Mouse (Mus musculus): ENCODE results near the gene Tent5c. TPM values are rescaled to one million over a fixed set of nuclear protein-coding genes. Genes with fewer than 3 reads are reported as not detected.

Tent5c gene
- polyA plus RNA-seq, 1 experiment: 6.7 TPM

- peak; percentile 77 for TF ChIP-seq GATA1 (IDR thresholded peaks at IDR 0.05; ENCODE audit: low read length)
Observed at GRCm38 (mm10) chr3:100429667-100430066, 59.5 kb downstream of the Tent5c start.

DNA sequence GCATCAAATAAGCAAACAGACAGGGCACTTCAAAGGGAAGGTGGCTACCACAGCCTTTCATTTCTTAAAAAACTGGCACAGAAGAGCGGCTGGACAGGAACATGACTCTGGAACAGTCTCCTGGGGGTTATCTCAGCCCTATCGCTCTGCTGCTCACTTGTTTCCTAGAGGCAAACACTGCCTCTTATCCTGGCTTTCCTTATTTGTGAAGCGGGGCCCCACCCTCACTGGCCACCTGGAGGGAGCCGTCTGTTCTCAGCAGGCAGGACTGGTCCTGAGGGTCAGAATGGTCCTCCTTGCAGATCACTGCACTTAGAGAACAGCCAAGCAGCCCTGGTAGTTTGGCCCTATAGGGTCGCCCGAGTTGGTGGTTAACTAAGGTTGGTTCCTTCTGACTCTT, 61.6 kb downstream of the Tent5c start:
- TF ChIP-seq GATA1 (IDR thresholded peaks at IDR 0.05; ENCODE audit: low read length): no peak

- no peak for TF ChIP-seq GATA1 (IDR thresholded peaks at IDR 0.05; ENCODE audit: low read length)
Observed at GRCm38 (mm10) chr3:100422392-100423167, 66.5 kb downstream of the Tent5c start.

GRCm38 (mm10) chr3:100421354-100421753, 67.8 kb downstream of the Tent5c start:
- no peak for TF ChIP-seq GATA1 (IDR thresholded peaks at IDR 0.05; ENCODE audit: low read length)

DNA sequence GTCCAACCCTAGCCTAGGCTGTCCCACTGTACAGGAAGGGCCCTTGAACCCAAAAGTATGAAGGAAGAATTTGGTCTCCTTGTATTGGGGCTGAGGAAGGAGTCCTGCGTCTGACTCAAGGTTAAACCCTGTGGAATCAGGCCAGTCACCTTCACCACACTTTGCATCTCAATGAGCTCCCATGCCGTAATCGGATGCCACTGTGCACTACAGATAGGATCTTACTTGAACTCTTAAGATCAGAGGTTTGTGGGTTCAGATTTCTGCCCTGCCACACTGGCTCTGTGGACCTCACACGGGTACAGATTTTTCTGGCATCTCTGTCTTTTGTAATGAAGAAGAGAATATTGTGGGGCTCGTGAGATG, 68.5 kb downstream of the Tent5c start:
- TF ChIP-seq GATA1 (IDR thresholded peaks at IDR 0.05; ENCODE audit: low read length): no peak

DNA sequence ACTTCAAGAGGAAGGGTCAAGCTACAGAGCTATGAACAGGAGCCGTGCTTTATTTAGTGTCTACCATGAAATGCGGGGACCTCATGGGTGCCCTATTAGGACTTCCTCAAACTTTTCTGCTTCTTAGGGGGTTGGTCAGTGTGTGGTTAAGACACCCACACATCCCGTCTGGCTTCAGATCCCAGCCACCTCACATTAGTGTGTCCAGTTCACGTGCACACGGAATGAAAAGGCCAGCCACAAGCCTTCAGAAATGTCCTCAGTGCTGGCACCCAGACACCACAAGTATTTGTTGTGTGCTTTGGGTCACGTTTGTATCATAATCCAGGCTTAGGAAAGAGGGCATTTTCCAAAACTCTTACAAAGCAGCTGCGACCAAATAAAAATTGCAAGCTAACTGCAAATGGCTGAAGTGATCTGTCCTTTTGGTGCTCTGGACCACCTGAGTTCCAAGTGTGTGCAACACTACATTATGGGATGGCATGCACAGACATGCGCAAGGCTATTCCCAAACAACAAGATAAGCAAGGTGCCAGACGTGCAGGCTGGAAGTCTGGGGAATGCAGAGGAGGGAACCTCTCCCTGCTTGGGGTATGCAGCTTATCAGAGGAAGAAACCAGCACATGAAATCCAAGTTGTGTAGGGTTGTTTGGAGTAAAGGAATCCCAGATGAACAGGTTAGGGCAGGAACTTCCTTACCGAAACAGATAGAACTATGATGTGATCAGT, 69.0 kb downstream of the Tent5c start:
- TF ChIP-seq GATA1 (IDR thresholded peaks at IDR 0.05; ENCODE audit: low read length): no peak

DNA sequence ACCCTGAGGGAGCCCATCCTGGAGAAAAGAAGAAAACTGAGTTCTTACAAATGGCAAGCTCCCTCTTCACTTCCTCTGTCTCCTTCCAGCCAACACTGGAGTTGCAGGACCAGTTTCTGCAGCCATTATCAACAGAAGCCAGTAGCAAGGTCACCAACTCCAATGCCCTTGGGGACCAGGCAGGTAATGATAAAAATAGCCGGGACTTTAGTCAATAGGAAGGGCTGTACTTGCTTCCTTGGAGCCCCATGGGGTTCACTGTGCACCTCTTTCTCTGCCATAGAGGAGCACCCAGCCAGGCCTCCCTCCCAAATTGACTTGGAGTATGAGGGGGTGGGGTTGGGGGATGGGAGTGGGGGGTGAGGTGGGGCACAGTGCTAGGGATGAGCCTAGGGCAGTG, 70.7 kb downstream of the Tent5c start:
- no peak for TF ChIP-seq GATA1 (IDR thresholded peaks at IDR 0.05; ENCODE audit: low read length)

GRCm38 (mm10) chr3:100417772-100418311, 71.3 kb downstream of the Tent5c start:
- no peak for TF ChIP-seq GATA1 (IDR thresholded peaks at IDR 0.05; ENCODE audit: low read length)

DNA sequence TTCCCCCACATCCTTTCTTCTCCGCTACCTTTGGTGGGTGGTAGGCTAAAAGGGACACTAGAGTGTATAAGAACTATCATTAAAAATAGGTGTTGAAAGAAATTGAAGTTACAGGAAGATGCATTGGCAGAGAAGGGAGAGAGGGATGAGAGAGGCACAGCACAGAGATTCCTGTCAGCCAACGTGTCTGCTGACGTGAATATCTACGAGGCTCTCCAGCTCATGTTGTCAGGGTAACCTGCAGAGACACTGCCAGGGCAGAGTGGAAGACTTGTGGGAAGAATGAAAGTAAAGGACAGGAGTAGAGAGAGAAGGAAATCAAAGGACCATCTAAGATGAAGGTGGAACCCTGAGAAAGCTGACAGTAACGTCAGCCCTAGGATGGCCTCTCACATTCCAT, 73.5 kb downstream of the Tent5c start:
- no peak for TF ChIP-seq GATA1 (IDR thresholded peaks at IDR 0.05; ENCODE audit: low read length)

- no peak for TF ChIP-seq GATA1 (IDR thresholded peaks at IDR 0.05; ENCODE audit: low read length)
Observed at GRCm38 (mm10) chr3:100411945-100412344, 77.2 kb downstream of the Tent5c start.

DNA sequence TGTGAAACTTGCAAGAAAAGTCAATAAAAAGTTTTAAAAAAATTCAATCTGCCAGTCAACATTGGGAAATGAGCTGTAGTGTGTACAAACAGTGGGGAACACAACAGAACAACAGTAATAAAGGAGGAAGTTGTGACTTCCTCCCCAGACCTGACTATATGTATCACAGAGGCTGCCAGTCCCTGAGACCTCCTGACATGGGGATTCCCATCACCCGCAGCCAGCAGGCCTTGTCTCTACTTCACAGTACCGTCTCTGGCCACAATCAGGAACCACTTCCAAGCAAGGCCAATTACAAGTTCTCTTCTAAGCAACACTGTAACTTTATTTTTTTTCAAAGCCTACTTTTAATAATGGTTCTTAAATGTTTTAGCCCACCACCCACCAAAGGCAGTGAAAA, 79.8 kb downstream of the Tent5c start:
- no peak for TF ChIP-seq GATA1 (IDR thresholded peaks at IDR 0.05; ENCODE audit: low read length)

DNA sequence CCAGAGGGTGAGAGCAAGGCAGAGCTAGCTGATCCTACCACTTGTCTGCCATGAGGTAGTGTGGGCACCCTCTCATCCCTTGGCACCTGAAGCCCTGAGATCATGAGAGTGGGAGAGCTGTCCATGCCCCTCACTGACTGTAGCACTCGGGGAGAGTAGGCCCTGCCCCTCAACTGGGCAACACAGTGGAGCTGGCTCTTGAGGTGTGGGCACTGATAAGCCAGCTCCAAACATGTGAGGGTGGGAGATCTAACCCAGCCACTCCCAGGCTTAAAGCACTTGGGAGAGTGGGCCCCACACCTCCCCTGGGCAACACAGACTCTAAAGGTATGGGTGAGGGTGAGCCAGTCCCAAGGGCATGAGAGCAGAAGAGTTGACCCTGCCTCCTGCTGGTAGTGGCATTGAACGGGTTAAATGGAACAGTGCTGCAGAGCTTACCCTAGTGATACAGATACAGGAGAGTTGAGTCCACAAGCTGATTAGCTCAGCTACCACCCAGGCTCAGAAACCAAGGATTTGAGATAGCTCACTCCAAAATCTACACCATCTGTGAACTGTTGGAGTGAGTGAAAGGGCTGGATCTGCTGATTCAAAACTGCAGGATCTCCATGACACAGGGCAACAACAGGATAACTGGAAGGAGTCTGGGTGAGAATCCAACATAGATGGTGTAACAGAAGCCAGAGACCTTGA, 80.6 kb downstream of the Tent5c start:
- no peak for TF ChIP-seq GATA1 (IDR thresholded peaks at IDR 0.05; ENCODE audit: low read length)

DNA sequence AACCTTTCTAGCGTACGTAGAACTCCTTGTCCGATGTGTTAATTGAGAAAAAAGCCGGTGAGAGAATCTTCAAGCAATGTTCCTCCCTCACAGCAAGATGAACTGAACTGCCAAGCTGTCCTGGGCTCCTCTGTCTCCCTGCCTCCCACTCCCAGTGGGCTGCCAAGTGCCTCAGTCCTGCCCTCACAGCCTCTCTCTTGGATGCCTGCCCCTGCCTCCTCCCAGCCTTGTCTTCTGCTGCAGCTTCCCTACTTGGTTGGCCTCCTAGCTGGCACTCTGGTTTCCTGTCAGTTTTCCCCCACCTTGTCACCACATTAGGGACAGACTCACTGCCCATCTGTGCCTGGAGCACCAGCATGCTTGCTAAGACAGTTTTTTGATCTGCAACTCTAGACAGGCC, 86.5 kb downstream of the Tent5c start:
- TF ChIP-seq GATA1 (IDR thresholded peaks at IDR 0.05; ENCODE audit: low read length): no peak

Other genes with a start within 250 kb of the Tent5c start
- gene Man1a2, start 196.2 kb upstream of the Tent5c start, polyA plus RNA-seq (2012): 82.5 and 121 TPM in 2 replicates

Measured in G1E-ER4 (cell line).